Mouse (Mus musculus) yolk sac, embryonic 10.5 days (tissue): ENCODE data around the gene Pitpnm3.

Source experiments
- DNase-seq: peaks from one replicate; pipeline ENCODE4 v3.0.0-alpha.2; 2017; ENCODE audit warnings: low spot score

Gene Pitpnm3

GRCm38 (mm10) chr11:72086251-72087046, 49.1 kb downstream of the Pitpnm3 start:
- DNase-seq, result no peak

- DNase-seq, result no peak
Observed at GRCm38 (mm10) chr11:72084337-72084736, 51.2 kb downstream of the Pitpnm3 start.

GRCm38 (mm10) chr11:72082601-72083000, 53.0 kb downstream of the Pitpnm3 start:
- no peak for DNase-seq

- DNase-seq, result no peak
Observed at GRCm38 (mm10) chr11:72080461-72080860, 55.1 kb downstream of the Pitpnm3 start.

GRCm38 (mm10) chr11:72078647-72079046, 56.9 kb downstream of the Pitpnm3 start:
- no peak for DNase-seq

- no peak for DNase-seq
Observed at GRCm38 (mm10) chr11:72078056-72078455, 57.5 kb downstream of the Pitpnm3 start.

GRCm38 (mm10) chr11:72074230-72074629, 61.3 kb downstream of the Pitpnm3 start:
- DNase-seq, result no peak

GRCm38 (mm10) chr11:72072331-72072905, 63.2 kb downstream of the Pitpnm3 start:
- DNase-seq, result no peak

- DNase-seq, result no peak
Observed at GRCm38 (mm10) chr11:72070733-72071132, 64.8 kb downstream of the Pitpnm3 start.

GRCm38 (mm10) chr11:72068026-72068425, 67.6 kb downstream of the Pitpnm3 start:
- no peak for DNase-seq

GRCm38 (mm10) chr11:72067326-72067725, 68.3 kb downstream of the Pitpnm3 start:
- DNase-seq, result no peak

GRCm38 (mm10) chr11:72066330-72066729, 69.2 kb downstream of the Pitpnm3 start:
- DNase-seq, result no peak

- DNase-seq, result no peak
Observed at GRCm38 (mm10) chr11:72065103-72065502, 70.5 kb downstream of the Pitpnm3 start.

GRCm38 (mm10) chr11:72064414-72064813, 71.2 kb downstream of the Pitpnm3 start:
- DNase-seq, result no peak

- DNase-seq, result no peak
Observed at GRCm38 (mm10) chr11:72061093-72061620, 74.4 kb downstream of the Pitpnm3 start.

- DNase-seq, result no peak
Observed at GRCm38 (mm10) chr11:72060416-72060815, 75.2 kb downstream of the Pitpnm3 start.

- DNase-seq, result no peak
Observed at GRCm38 (mm10) chr11:72057166-72057565, 78.4 kb downstream of the Pitpnm3 start.

GRCm38 (mm10) chr11:72055176-72055575, 80.4 kb downstream of the Pitpnm3 start:
- no peak for DNase-seq

- peak; percentile 34 for DNase-seq
Observed at GRCm38 (mm10) chr11:72052636-72053035, 82.9 kb downstream of the Pitpnm3 start.

GRCm38 (mm10) chr11:72052221-72052620, 83.4 kb downstream of the Pitpnm3 start:
- DNase-seq, result no peak

- DNase-seq, result no peak
Observed at GRCm38 (mm10) chr11:72050895-72051858, 84.4 kb downstream of the Pitpnm3 start.
